Comparison of ENCODE assay signal across 9 mouse cellular contexts in genomic region chr1:155052761-155053166, GRCm38 (mm10). TPM values are rescaled to one million over a fixed set of nuclear protein-coding genes. Genes with fewer than 3 reads are reported as not detected.
DNase-seq lines count a peak whose midpoint lies in the region; ATAC-seq and TF ChIP-seq lines count a peak whose summit lies in the region.
"Had no signal": no experiment of that assay in that cellular context is flagged by ENCODE, and none has a peak within 500 bp of the region (broad histone marks: within the 10 kb centered on the region; RNA-seq: fewer than 3 reads in every experiment).

No protein-coding gene starts in this region.

- no peak for TF ChIP-seq POLR2A in bone marrow macrophage, adult 2 months (IDR thresholded peaks at IDR 0.05; ENCODE audit: borderline replicate concordance, low read depth, low read length)
- TF ChIP-seq POLR2A in cerebellum, adult 2 months (IDR thresholded peaks at IDR 0.05; ENCODE audit: borderline replicate concordance, insufficient read depth, low read length): no peak

- TF ChIP-seq CTCF in bone marrow macrophage, adult 2 months (IDR thresholded peaks at IDR 0.05; ENCODE audit: low read depth, low read length): no peak
- TF ChIP-seq CTCF in cerebellum, adult 2 months (IDR thresholded peaks at IDR 0.05; ENCODE audit: borderline replicate concordance, insufficient read depth, low read depth, low read length): no peak

- H3K4me2 ChIP-seq in hindbrain, embryonic 12.5 days (replicated peaks): no peak overlapping the region
- H3K4me2 ChIP-seq in neural tube, embryonic 12.5 days (replicated peaks): no peak overlapping the region

- no peak; the same call in 1 of the 2 replicates for ATAC-seq in hindbrain, embryonic 12.5 days (ENCODE audit: low FRiP score)
- no peak for ATAC-seq in neural tube, embryonic 12.5 days (ENCODE audit: low FRiP score, low read depth)

- DNase-seq in kidney, adult 11 months: peak; percentile 1
- DNase-seq in kidney, postnatal 25 days: no peak
- DNase-seq in cerebellum, adult 11 months: no peak
- no peak for DNase-seq in cerebellum, adult 2 months
- no peak for DNase-seq in layer of hippocampus, postnatal 36 days
- DNase-seq: cerebellum, adult 9-11 months had no signal

- WGBS in hindbrain, embryonic 12.5 days: 12% methylated on average over 9 of the region's 9 CpGs
- WGBS in neural tube, embryonic 12.5 days: 18% methylated on average over 9 of the region's 9 CpGs
- 87% methylated on average over 9 of the region's 9 CpGs for WGBS in cerebellum, adult 2 months

- H3K4me1 ChIP-seq in bone marrow macrophage, adult 2 months (ENCODE audit: control insufficient read depth, insufficient read depth, low read length): peaks cover 74% of the 10 kb centered on the region
- peaks cover 43% of the 10 kb centered on the region for H3K4me1 ChIP-seq in hindbrain, embryonic 12.5 days
- peaks cover 55% of the 10 kb centered on the region for H3K4me1 ChIP-seq in neural tube, embryonic 12.5 days
- H3K4me1 ChIP-seq in cerebellum, adult 2 months (ENCODE audit: control insufficient read depth, insufficient read depth, low read length): peaks cover 17% of the 10 kb centered on the region

- H3K36me3 ChIP-seq in hindbrain, embryonic 12.5 days: no peaks in the 10 kb centered on the region
- H3K36me3 ChIP-seq in neural tube, embryonic 12.5 days: no peaks in the 10 kb centered on the region

- H3K4me3 ChIP-seq in bone marrow macrophage, adult 2 months (ENCODE audit: insufficient read depth, low read length): no peak overlapping the region
- no peak overlapping the region for H3K4me3 ChIP-seq in hindbrain, embryonic 12.5 days
- no peak overlapping the region for H3K4me3 ChIP-seq in neural tube, embryonic 12.5 days
- H3K4me3 ChIP-seq in cerebellum, adult 2 months (replicated peaks; ENCODE audit: insufficient read depth, low read depth, low read length): no peak overlapping the region

- no peaks in the 10 kb centered on the region for H3K27me3 ChIP-seq in hindbrain, embryonic 12.5 days
- no peaks in the 10 kb centered on the region for H3K27me3 ChIP-seq in neural tube, embryonic 12.5 days (replicated peaks)
- no peaks in the 10 kb centered on the region for H3K27me3 ChIP-seq in cerebellum, adult 2 months (ENCODE audit: control insufficient read depth, insufficient read depth, low read length)

- no peak overlapping the region for H3K9ac ChIP-seq in hindbrain, embryonic 12.5 days
- no peak overlapping the region for H3K9ac ChIP-seq in neural tube, embryonic 12.5 days

- no peaks in the 10 kb centered on the region for H3K9me3 ChIP-seq in hindbrain, embryonic 12.5 days (replicated peaks)
- H3K9me3 ChIP-seq in neural tube, embryonic 12.5 days: no peaks in the 10 kb centered on the region

- 0 out of 2 replicates have a peak overlapping the region, but pooled peaks have one; percentile 96 for H3K27ac ChIP-seq in bone marrow macrophage, adult 2 months (ENCODE audit: insufficient read depth, low read depth, low read length)
- H3K27ac ChIP-seq in hindbrain, embryonic 12.5 days: peak overlapping the region; percentile 75
- peak overlapping the region; percentile 8; the same call in 1 of the 2 replicates for H3K27ac ChIP-seq in neural tube, embryonic 12.5 days
- H3K27ac ChIP-seq in cerebellum, adult 2 months (ENCODE audit: insufficient read depth, low read length): no peak overlapping the region

RNA-seq across cellular contexts. Expression of gene Ier5, which starts 46.7 kb away (rescaled TPM):
- polyA plus RNA-seq in bone marrow macrophage, adult 2 months (2012; ENCODE audit: insufficient read depth, insufficient read length, missing spikeins): 58.7 and 62.5 TPM in 2 replicates
- polyA plus RNA-seq in hindbrain, embryonic 12.5 days (2016; fragmentation: Nextera tagmentation; extraction: Ambion mirVana): 16.5 and 17.7 TPM in 2 replicates
- 18.9 and 23.2 TPM in 2 replicates for polyA plus RNA-seq in neural tube, embryonic 12.5 days (2016; fragmentation: Nextera tagmentation; extraction: Ambion mirVana)
- polyA plus RNA-seq in cerebellum, adult 2 months (2012; rRNA removed): 13.0 and 13.7 TPM in 2 replicates
- total RNA-seq in layer of hippocampus, postnatal 36 days (2021): 10 to 100 TPM; 26.5 to 30.6 TPM
